Mouse (Mus musculus) cortical plate, adult 2 months (tissue): ENCODE data around the gene Ehd1.

Experiments
- CTCF ChIP-seq: fragments of 200-500 bp; IDR thresholded peaks from 2 replicates; pipeline ENCODE4 v1.5.1; 2011; ENCODE audit warnings: mild to moderate bottlenecking, control low read depth, low read length; ENCODE audit not compliant: insufficient read depth; ENCODE audit errors: extremely low read depth
- POLR2A ChIP-seq: fragments of 200-500 bp; IDR thresholded peaks from 2 replicates; pipeline ENCODE4 v1.6.1; 2011; ENCODE audit warnings: mild to moderate bottlenecking, low read length, control low read depth; ENCODE audit not compliant: insufficient read depth; ENCODE audit errors: extremely low read depth

DNA sequence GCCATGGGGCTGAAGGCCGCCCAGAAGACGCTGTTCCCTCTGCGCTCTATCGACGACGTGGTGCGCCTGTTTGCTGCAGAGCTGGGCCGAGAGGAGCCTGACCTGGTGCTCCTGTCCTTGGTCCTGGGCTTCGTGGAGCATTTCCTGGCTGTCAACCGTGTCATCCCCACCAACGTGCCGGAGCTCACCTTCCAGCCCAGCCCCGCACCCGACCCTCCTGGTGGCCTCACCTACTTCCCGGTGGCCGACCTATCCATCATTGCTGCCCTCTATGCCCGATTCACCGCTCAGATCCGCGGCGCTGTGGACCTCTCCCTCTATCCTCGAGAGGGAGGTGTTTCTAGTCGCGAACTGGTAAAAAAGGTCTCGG is 58.9 kb downstream of the Ehd1 start:
- TF ChIP-seq CTCF: no peak
- no peak for TF ChIP-seq POLR2A
